Mouse (Mus musculus): ENCODE measurements around the gene Galnt6.
A peak's percentile ranks its signal among the peaks of the same experiment; 100 is the strongest.
"Not testable (repeated sequence)": the region's sequence is repeated elsewhere in the genome, so short reads cannot be mapped to it uniquely, and the experiment has no call there.

Gene Galnt6

DNA sequence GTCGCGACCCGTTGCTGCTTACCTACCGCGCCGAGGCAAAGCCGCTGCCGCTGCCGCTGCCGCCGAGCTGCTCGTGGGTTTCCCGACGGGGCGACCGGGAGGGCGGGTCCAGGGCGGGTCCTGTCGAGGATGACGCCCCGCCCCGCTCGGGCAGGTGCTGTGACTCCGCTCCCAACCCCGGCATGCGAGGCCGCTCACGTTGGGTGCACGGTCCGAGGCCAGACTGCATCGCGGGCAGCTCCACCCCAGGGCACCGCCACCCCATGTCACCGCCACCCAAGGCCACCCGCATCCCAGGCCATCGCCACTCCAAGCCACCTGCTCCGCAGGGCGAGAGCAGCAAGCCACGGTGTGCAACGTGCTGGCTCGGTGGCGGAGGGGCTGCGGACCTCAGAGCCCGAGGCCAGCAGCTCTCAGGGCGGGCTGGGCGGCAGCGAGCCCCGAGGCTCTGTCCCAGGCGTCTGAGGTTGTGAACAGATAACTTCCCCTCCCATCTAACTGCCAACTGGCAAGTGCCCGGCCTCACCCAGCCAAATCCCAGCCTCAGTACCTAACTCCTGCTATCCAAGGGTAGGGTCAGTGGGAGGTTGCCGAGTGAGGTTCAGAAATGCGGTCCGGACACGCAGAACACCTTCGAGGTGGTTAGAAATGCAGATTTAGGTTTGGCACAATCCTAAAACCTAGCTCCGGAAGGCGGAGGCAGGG lies at the start of gene Galnt6:
TSS of gene Galnt6 (minus strand) at position 96 of the 705 bp plus-strand sequence.
- DNase-seq (ENCODE audit: extremely low spot score, low spot score): peak; percentile 50

DNA sequence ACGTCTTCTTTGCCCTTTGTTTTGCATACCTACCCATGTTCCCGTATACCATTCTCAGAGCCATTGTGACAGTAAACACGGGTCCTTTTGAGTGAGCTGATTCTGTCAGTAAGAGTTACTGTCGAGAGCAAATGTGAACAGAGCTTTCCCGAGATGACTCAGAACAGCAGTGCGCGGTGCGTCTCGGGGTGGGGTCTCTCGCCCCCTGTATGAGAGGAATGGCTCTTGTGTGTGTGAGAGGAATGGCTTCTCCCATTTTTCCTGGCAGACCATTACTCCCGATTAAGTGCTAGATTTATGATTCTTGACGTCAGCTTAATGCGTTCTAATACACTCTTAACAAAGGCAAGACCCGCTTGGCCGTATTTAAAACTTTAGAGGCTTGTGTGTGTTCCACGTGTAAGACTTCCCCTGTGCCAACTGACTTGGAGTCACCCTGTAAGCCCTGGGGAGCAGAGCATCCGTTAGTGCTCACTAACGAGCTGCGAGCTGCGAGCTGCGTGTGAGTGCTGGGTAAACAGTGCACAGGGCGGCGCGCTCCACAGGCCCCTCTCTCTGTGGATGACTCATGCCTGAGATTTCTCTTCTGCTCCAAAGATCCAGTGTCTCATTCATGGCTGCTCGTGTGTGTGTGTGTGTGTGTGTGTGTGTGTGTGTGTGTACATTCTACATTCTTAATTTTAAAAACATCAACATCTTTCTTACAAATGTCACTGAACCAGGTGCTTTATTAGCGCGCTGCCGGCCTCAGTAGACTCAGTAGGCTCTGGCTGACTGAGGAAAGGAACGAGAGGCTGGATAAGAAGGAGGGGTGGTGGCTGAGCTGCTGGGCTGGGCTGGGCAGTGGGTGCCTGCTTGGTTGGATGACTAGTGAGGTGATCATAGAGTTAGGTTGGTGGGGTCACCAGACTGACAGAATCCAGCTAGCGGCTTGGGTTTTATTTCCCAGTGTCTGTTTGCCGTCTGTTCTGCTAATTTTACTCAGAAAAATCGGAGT lies 48.1 kb upstream of the Galnt6 start:
- DNase-seq (ENCODE audit: extremely low spot score, low spot score): no peak

DNA sequence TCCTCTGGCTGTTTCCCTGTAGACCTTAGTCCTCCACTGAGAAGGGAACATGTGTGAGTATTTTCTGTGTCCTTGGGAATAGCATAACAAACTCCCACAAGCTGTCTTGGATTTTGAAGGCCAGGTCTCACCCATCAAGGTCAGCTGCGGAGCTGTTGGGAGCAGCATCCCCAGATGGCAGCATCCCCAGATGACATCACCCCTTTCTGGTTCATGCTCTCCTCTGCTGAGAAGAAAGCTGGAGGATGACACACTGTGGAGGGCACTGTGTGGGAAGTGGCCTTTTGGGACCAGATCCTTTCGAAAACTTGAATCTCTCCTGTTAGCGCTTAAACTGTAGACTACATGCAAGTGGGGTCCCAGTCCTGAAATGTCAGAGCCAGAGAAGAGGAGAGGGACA lies 47.2 kb upstream of the Galnt6 start:
- no peak for DNase-seq (ENCODE audit: extremely low spot score, low spot score)

GRCm38 (mm10) chr15:100775189-100776166 lies 46.3 kb upstream of the Galnt6 start:
- no peak for DNase-seq (ENCODE audit: extremely low spot score, low spot score)

GRCm38 (mm10) chr15:100773859-100774258 lies 44.7 kb upstream of the Galnt6 start:
- not testable (repeated sequence) for DNase-seq (ENCODE audit: extremely low spot score, low spot score)

DNA sequence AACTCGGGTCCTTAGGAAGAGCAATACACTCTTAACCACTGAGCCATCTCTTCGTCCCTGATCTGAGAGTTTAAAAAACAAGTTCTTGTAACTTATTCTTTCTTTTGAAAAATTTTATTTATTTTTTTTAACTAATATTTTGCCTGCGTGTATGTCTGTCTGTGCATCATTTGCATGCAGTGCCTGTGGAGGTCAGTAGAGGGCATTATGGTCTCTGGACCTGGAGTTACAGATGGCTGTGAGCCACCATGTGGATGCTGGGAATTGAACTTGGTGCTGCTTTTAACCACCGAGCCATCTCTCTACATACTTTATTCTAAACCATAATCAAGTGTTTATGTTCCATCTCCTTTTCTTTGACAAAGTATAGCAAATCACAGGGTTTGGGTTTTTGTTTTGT lies 43.5 kb upstream of the Galnt6 start:
- no peak for DNase-seq (ENCODE audit: extremely low spot score, low spot score)

GRCm38 (mm10) chr15:100770338-100770737 lies 41.2 kb upstream of the Galnt6 start:
- no peak for DNase-seq (ENCODE audit: extremely low spot score, low spot score)

- not testable (repeated sequence) for DNase-seq (ENCODE audit: extremely low spot score, low spot score)
Measured at GRCm38 (mm10) chr15:100769023-100769422, 39.8 kb upstream of the Galnt6 start.

GRCm38 (mm10) chr15:100767851-100768250 lies 38.7 kb upstream of the Galnt6 start:
- DNase-seq (ENCODE audit: extremely low spot score, low spot score): no peak

DNA sequence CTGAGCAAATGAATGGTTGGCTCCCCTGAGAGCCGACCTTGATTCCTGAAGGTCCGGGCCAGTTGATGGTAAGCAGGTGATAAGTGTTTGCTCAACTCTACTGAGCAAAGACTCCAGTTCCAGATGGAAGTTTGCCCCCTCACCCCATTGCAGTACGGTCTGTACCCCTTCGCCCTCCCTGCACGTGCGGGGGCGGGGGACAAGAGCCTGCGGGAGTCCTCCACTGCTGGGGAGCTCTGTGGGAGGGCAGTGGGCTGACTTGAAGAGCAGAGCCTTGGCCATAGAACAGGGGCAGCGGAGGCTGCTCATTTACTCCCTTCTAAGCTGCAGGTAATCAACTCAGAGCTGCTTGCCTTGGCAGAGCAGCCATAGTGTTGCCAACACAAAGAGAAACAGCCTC lies 37.6 kb upstream of the Galnt6 start:
- DNase-seq (ENCODE audit: extremely low spot score, low spot score): no peak

GRCm38 (mm10) chr15:100764163-100764951 lies 35.2 kb upstream of the Galnt6 start:
- no peak for DNase-seq (ENCODE audit: extremely low spot score, low spot score)

GRCm38 (mm10) chr15:100762649-100763048 lies 33.5 kb upstream of the Galnt6 start:
- DNase-seq (ENCODE audit: extremely low spot score, low spot score): no peak

- peak; percentile 92 for DNase-seq (ENCODE audit: extremely low spot score, low spot score)
Measured at GRCm38 (mm10) chr15:100761419-100762185, 32.4 kb upstream of the Galnt6 start, which contains the start of gene Slc4a8. TSS of gene Slc4a8 (plus strand) at chr15:100761747.

DNA sequence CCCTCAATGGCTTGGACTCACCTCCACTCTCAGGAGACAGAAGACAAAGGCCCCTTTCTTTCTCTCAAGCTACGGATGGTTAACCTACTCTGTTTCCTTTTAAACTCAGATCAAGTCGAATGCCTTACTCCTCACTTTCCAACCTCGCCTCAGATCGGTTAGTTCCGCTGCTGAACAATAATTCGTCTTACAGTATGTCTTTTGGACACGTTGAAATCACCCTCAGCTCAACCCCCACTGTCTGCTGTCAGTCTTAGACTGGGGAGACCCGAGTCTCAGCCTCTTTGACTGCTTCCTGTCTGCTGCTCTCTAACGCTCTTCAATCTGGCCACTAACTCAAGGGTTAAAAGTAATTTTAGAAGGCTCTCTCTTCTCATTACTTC lies 31.9 kb upstream of the Galnt6 start:
- DNase-seq (ENCODE audit: extremely low spot score, low spot score): no peak

- no peak for DNase-seq (ENCODE audit: extremely low spot score, low spot score)
Measured at GRCm38 (mm10) chr15:100759286-100759685, 30.1 kb upstream of the Galnt6 start.

DNA sequence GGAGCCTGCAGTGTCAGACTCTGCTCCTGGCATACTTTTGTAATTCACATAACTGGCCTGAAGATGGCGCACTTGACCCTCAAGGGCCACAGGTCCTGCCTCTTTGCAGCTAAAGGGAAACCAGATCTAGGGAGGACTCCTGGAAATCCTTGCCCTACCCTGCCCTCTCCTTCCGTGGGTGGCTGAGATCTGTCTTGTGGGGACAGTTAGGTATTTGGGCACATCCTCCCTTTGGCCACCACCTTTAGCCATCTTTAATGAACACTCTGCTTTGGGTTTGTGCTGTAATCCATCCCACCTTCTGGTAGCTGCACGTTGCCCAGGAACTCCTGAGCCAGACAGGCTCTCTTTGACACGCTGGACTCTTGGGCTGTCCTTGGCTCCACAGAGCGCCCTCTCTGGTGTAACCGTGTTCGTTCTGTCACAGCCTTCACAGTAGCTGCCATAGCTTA lies 28.4 kb upstream of the Galnt6 start:
- DNase-seq (ENCODE audit: extremely low spot score, low spot score): peak; percentile 80

DNA sequence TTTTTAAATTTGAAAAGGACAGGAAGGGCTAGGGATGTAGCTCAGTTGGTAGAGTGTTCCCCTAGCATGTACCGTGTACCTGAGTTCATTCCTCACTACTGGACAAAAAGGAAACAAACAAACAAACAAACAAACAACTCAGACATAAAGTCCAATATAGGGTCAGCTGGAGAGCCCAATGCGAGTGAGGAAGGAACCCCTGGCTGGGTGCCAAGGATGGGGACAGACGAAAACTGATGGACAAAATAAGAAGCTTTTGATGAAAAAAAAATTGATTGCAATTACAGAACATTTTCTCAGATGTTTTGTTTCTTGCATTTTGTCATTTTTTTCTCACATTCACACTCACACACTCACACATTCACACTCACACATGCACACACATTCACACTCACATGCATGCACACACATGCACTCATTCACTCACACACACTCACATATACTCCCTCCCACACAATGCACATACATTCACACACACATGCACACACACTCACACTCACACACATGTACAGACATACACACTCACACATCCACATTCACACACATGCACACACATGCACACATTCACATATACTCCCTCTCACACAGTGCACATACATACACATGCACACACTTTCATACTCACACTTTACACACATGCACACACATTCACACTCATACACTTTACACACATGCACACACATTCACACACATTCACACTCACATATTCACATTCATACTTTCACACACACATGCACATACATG lies 26.9 kb upstream of the Galnt6 start:
- DNase-seq (ENCODE audit: extremely low spot score, low spot score): no peak

GRCm38 (mm10) chr15:100755498-100755859 lies 26.3 kb upstream of the Galnt6 start:
- DNase-seq (ENCODE audit: extremely low spot score, low spot score): no peak
